Mouse (Mus musculus): ENCODE data around the gene Cdkn1b. TPM values are rescaled to one million over a fixed set of nuclear protein-coding genes. Genes with fewer than 3 reads are reported as not detected.
A peak's percentile ranks its signal among the peaks of the same experiment; 100 is the strongest.

The Cdkn1b gene
- polyA plus RNA-seq, 1 experiment from 2014 or later: 9.4 TPM

- Histone ChIP-seq H3K27me3 (replicated peaks; ENCODE audit: control insufficient read depth, insufficient read depth, low read length) (0 out of 2 replicates have a peak, but pooled peaks cover 3% of the 10 kb centered on the region), H3K36me3 (ENCODE audit: control insufficient read depth, insufficient read depth, low read length) (no peaks in the 10 kb centered on the region), H3K4me1 (replicated peaks; ENCODE audit: control insufficient read depth, insufficient read depth, low read length) (no peaks in the 10 kb centered on the region; the same call in 1 of the 2 replicates), H3K9me3 (ENCODE audit: control insufficient read depth, low read length) (no peaks in the 10 kb centered on the region), H3K9ac (ENCODE audit: low read depth, low read length) (no peak overlapping the region), H3K4me3 (ENCODE audit: low read depth, low read length) (no peak overlapping the region), H3K27ac (ENCODE audit: low read depth, low read length) (no peak overlapping the region), H3K4me2 (no peak overlapping the region)
- ATAC-seq (replicated peaks; ENCODE audit: low FRiP score): no peak
- 72% methylated on average over 4 of the region's 4 CpGs for WGBS
- no peak for DNase-seq (ENCODE audit: low spot score)
Measured at GRCm38 (mm10) chr6:134883661-134884060, 36.5 kb upstream of the Cdkn1b start.

- 89% methylated on average over 2 of the region's 2 CpGs for WGBS
Measured at GRCm38 (mm10) chr6:134885515-134885914, 34.7 kb upstream of the Cdkn1b start.

GRCm38 (mm10) chr6:134886475-134886874, 33.7 kb upstream of the Cdkn1b start:
- Histone ChIP-seq H3K4me2 (no peak overlapping the region), H3K9me3 (ENCODE audit: control insufficient read depth, low read length) (no peaks in the 10 kb centered on the region), H3K27ac (ENCODE audit: low read depth, low read length) (no peak overlapping the region), H3K27me3 (replicated peaks; ENCODE audit: control insufficient read depth, insufficient read depth, low read length) (0 out of 2 replicates have a peak, but pooled peaks cover 3% of the 10 kb centered on the region), H3K9ac (ENCODE audit: low read depth, low read length) (no peak overlapping the region), H3K4me1 (replicated peaks; ENCODE audit: control insufficient read depth, insufficient read depth, low read length) (no peaks in the 10 kb centered on the region; the same call in 1 of the 2 replicates), H3K36me3 (ENCODE audit: control insufficient read depth, insufficient read depth, low read length) (no peaks in the 10 kb centered on the region), H3K4me3 (ENCODE audit: low read depth, low read length) (no peak overlapping the region)
- 82% methylated on average over 8 of the region's 8 CpGs for WGBS
- DNase-seq (ENCODE audit: low spot score) (no peak), ATAC-seq (replicated peaks; ENCODE audit: low FRiP score) (no peak)

More at GRCm38 (mm10) chr6:134885515-134885914, 34.7 kb upstream of the Cdkn1b start:
- Histone ChIP-seq H3K4me2 (no peak overlapping the region), H3K9ac (ENCODE audit: low read depth, low read length) (no peak overlapping the region), H3K4me1 (replicated peaks; ENCODE audit: control insufficient read depth, insufficient read depth, low read length) (no peaks in the 10 kb centered on the region; the same call in 1 of the 2 replicates), H3K27me3 (replicated peaks; ENCODE audit: control insufficient read depth, insufficient read depth, low read length) (0 out of 2 replicates have a peak, but pooled peaks cover 3% of the 10 kb centered on the region), H3K4me3 (ENCODE audit: low read depth, low read length) (no peak overlapping the region), H3K27ac (ENCODE audit: low read depth, low read length) (no peak overlapping the region), H3K36me3 (ENCODE audit: control insufficient read depth, insufficient read depth, low read length) (no peaks in the 10 kb centered on the region), H3K9me3 (ENCODE audit: control insufficient read depth, low read length) (no peaks in the 10 kb centered on the region)
- DNase-seq (ENCODE audit: low spot score) (no peak), ATAC-seq (replicated peaks; ENCODE audit: low FRiP score) (no peak)

GRCm38 (mm10) chr6:134887008-134887407, 33.2 kb upstream of the Cdkn1b start:
- Histone ChIP-seq H3K4me3 (ENCODE audit: low read depth, low read length) (no peak overlapping the region), H3K9ac (ENCODE audit: low read depth, low read length) (no peak overlapping the region), H3K9me3 (ENCODE audit: control insufficient read depth, low read length) (no peaks in the 10 kb centered on the region), H3K4me2 (peak overlapping the region; percentile 3; the same call in 1 of the 2 replicates), H3K4me1 (replicated peaks; ENCODE audit: control insufficient read depth, insufficient read depth, low read length) (no peaks in the 10 kb centered on the region; the same call in 1 of the 2 replicates), H3K27ac (ENCODE audit: low read depth, low read length) (no peak overlapping the region), H3K36me3 (ENCODE audit: control insufficient read depth, insufficient read depth, low read length) (no peaks in the 10 kb centered on the region), H3K27me3 (replicated peaks; ENCODE audit: control insufficient read depth, insufficient read depth, low read length) (0 out of 2 replicates have a peak, but pooled peaks cover 3% of the 10 kb centered on the region)
- DNase-seq (ENCODE audit: low spot score) (no peak), ATAC-seq (replicated peaks; ENCODE audit: low FRiP score) (no peak)
- 48% methylated on average over 5 of the region's 5 CpGs for WGBS

- WGBS: 13% methylated on average over 10 of the region's 10 CpGs
- no peak for ATAC-seq (replicated peaks; ENCODE audit: low FRiP score)
- Histone ChIP-seq H3K36me3 (ENCODE audit: control insufficient read depth, insufficient read depth, low read length) (no peaks in the 10 kb centered on the region), H3K4me3 (ENCODE audit: low read depth, low read length) (0 out of 2 replicates have a peak overlapping the region, but pooled peaks have one; percentile 15), H3K4me1 (replicated peaks; ENCODE audit: control insufficient read depth, insufficient read depth, low read length) (no peaks in the 10 kb centered on the region; the same call in 1 of the 2 replicates), H3K27ac (ENCODE audit: low read depth, low read length) (no peak overlapping the region), H3K9me3 (ENCODE audit: control insufficient read depth, low read length) (no peaks in the 10 kb centered on the region), H3K27me3 (replicated peaks; ENCODE audit: control insufficient read depth, insufficient read depth, low read length) (0 out of 2 replicates have a peak, but pooled peaks cover 3% of the 10 kb centered on the region), H3K4me2 (peak overlapping the region; percentile 16), H3K9ac (ENCODE audit: low read depth, low read length) (no peak overlapping the region)
- no peak for DNase-seq (ENCODE audit: low spot score)
Measured at GRCm38 (mm10) chr6:134887711-134888449, 32.3 kb upstream of the Cdkn1b start.

- H3K9me3 ChIP-seq (ENCODE audit: control insufficient read depth, low read length): no peaks in the 10 kb centered on the region
- H3K36me3 ChIP-seq (ENCODE audit: control insufficient read depth, insufficient read depth, low read length): no peaks in the 10 kb centered on the region
- no peak overlapping the region for H3K9ac ChIP-seq (ENCODE audit: low read depth, low read length)
- no peak overlapping the region for H3K4me3 ChIP-seq (ENCODE audit: low read depth, low read length)
- H3K27ac ChIP-seq (ENCODE audit: low read depth, low read length): no peak overlapping the region
- no peak; the same call in 1 of the 2 replicates for ATAC-seq (replicated peaks; ENCODE audit: low FRiP score)
- H3K4me1 ChIP-seq (replicated peaks; ENCODE audit: control insufficient read depth, insufficient read depth, low read length): no peaks in the 10 kb centered on the region; the same call in 1 of the 2 replicates
- 0 out of 2 replicates have a peak, but pooled peaks cover 3% of the 10 kb centered on the region for H3K27me3 ChIP-seq (replicated peaks; ENCODE audit: control insufficient read depth, insufficient read depth, low read length)
- 8% methylated on average over 4 of the region's 4 CpGs for WGBS
- no peak for DNase-seq (ENCODE audit: low spot score)
- no peak overlapping the region for H3K4me2 ChIP-seq
Measured at GRCm38 (mm10) chr6:134888563-134889017, 31.6 kb upstream of the Cdkn1b start.

- no peak overlapping the region for H3K9ac ChIP-seq (ENCODE audit: low read depth, low read length)
- no peaks in the 10 kb centered on the region; the same call in 1 of the 2 replicates for H3K36me3 ChIP-seq (ENCODE audit: control insufficient read depth, insufficient read depth, low read length)
- DNase-seq (ENCODE audit: low spot score) (no peak), ATAC-seq (replicated peaks; ENCODE audit: low FRiP score) (no peak)
- H3K4me3 ChIP-seq (ENCODE audit: low read depth, low read length): no peak overlapping the region
- no peak overlapping the region for H3K27ac ChIP-seq (ENCODE audit: low read depth, low read length)
- 0 out of 2 replicates have a peak, but pooled peaks cover 3% of the 10 kb centered on the region for H3K27me3 ChIP-seq (replicated peaks; ENCODE audit: control insufficient read depth, insufficient read depth, low read length)
- H3K4me2 ChIP-seq: no peak overlapping the region
- H3K9me3 ChIP-seq (ENCODE audit: control insufficient read depth, low read length): no peaks in the 10 kb centered on the region
- no peaks in the 10 kb centered on the region; the same call in 1 of the 2 replicates for H3K4me1 ChIP-seq (replicated peaks; ENCODE audit: control insufficient read depth, insufficient read depth, low read length)
- WGBS: 76% methylated on average over 1 of the region's 1 CpGs
Measured at GRCm38 (mm10) chr6:134889763-134890162, 30.4 kb upstream of the Cdkn1b start.

GRCm38 (mm10) chr6:134890436-134890835, 29.8 kb upstream of the Cdkn1b start:
- DNase-seq (ENCODE audit: low spot score) (no peak), ATAC-seq (replicated peaks; ENCODE audit: low FRiP score) (no peak)
- Histone ChIP-seq H3K4me2 (no peak overlapping the region), H3K9me3 (ENCODE audit: control insufficient read depth, low read length) (no peaks in the 10 kb centered on the region), H3K36me3 (ENCODE audit: control insufficient read depth, insufficient read depth, low read length) (no peaks in the 10 kb centered on the region; the same call in 1 of the 2 replicates), H3K4me1 (replicated peaks; ENCODE audit: control insufficient read depth, insufficient read depth, low read length) (no peaks in the 10 kb centered on the region; the same call in 1 of the 2 replicates), H3K4me3 (ENCODE audit: low read depth, low read length) (no peak overlapping the region), H3K27me3 (replicated peaks; ENCODE audit: control insufficient read depth, insufficient read depth, low read length) (0 out of 2 replicates have a peak, but pooled peaks cover 3% of the 10 kb centered on the region), H3K9ac (ENCODE audit: low read depth, low read length) (no peak overlapping the region), H3K27ac (ENCODE audit: low read depth, low read length) (no peak overlapping the region)
- WGBS: 73% methylated on average over 7 of the region's 7 CpGs
